Mouse (Mus musculus) right cerebral cortex, postnatal 10 days (tissue): ENCODE data around the gene Rbfox3.

ENCODE experiments used
- DNase-seq, 2 experiments: peaks; one replicate each; pipeline ENCODE4 v3.0.0; 2021; ENCODE audit warnings: low spot score in 2 of 2

Rbfox3 gene

DNA sequence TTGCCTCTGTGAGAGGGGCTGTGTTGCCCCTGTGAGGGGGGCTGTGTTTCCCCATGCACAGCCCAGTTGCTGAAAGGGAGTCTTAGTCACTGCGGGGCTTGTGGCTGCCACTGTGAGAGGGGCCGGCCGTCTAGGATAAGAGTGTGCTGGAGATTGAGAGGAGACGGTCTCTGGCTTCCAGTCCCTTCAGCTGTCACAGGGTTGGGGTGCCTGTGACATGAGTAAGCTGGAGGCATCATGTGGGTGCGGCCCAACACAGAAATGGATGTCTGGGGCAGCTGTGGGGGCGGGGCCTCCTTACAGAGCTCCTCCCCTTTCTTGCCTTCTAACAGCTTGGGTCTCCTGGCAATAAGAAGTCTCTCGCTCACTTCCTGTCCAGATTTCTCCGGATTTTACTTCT lies 182.0 kb downstream of the Rbfox3 start:
- no peak for DNase-seq

DNA sequence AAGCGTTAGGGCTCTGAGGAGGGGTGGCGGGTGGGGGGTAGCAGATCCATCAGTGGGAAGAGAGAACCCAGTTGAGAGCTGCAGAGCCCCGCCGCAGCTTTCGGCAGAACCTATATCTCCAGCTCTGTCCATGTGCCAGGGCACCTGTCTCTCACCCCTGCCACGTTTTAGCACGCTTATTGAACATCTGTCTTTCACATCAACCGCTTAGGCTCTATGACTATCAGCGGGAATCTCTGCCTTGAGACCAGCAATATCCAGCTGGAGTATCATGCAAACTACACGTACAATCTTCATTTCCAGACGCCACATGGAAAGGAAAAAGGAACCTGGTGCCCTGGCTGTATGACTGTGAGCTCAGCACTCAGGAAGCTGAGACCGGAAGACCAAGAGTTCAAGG lies 182.6 kb downstream of the Rbfox3 start:
- no peak for DNase-seq

DNA sequence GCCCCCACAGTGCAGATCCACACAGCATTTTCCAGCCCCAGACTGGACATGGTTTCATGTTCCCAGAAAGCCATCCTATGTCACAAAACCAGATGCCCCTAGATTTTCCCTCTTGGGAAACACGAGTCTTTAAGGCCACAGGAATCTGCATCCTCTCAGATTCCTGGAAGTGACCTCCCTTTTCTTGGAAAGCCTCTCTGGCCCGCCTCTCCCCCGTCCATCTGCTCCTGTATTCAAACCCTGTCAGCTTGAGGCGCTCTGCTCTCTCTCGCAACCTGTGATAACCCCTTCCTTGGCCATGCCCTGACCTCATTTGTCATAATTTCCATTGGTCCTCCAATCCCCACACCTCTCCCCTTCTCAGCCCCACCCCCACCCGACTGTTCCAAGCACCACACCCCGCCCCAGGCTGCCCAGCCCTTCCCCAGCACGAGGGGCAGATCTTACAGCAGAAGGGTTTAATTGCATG lies 183.3 kb downstream of the Rbfox3 start:
- DNase-seq: no peak

DNA sequence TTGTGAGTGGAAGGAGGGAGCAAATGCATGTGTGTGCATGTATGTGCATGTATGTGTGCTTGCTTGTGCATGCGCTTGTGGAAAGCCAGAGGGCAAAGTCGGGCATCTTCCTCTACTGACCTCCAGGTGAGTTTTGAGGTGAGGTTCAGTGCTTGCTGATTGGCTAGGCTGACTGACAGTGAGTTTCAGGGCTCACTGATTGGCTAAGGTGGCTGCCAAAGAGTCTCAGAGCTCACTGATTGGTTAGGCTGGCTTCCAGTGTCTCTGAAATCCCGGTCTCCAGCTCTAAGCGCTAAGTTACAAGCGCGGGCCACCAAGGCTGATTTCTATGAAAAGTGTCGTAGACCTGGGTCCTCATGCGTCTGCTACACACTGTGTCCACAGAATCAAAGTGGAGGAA lies 185.0 kb downstream of the Rbfox3 start:
- DNase-seq: no peak

DNA sequence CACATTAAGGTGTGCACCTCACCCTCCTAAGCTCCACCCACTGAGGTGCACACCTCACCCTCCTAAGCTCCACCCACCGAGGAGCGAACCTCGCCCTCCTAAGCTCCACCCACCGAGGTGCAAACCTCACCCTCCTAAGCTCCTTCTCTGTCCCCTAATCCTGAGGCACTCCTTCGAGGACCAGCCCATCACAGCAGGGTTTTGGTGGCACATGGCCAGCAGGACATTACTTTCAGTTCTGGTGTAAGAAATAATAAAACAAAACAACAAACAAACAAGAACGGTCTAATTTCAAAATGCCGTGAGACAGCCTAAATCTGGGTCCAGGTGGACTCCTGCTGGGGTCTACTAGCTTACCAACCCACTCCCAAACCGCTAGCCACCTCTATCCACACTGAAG lies 187.0 kb downstream of the Rbfox3 start:
- DNase-seq: no peak

DNA sequence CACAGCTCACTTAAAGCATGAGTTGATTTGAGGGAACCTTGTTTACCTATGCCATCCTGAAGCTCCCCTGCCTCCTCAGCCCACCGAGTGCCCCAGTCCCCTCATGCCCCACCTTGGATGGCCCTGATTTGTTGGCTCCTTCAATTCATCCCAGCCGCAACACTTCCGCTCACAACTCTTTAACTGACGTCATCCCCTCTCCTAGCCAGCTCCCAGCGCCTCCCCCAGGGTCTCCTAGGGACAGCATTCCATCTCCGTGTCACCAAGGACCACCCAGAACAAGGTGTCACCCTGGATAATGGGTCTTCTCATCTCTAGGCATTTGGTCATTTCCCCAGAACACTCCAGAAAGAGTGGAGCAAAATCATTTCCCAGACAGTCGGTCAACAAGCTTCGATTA lies 188.2 kb downstream of the Rbfox3 start:
- DNase-seq: no peak

DNA sequence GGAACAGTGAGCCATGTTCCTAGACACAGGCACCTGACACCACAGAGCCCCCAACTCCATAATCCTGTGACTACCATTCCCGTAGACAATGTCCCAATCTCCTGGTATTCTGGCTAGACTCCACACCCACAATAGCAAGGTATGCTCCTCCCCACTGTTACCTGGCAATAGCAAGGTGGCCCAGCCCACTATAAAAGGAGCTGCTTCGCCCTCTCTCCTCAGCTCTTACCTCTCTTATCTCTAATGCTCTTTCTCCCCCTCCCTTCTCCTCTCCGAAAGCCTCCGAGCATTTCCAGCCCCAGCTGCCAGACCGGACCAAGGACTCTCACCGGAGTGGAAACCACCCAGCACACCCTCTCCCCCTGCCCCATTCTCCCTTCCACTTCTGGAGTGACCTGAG lies 189.5 kb downstream of the Rbfox3 start:
- DNase-seq: no peak

DNA sequence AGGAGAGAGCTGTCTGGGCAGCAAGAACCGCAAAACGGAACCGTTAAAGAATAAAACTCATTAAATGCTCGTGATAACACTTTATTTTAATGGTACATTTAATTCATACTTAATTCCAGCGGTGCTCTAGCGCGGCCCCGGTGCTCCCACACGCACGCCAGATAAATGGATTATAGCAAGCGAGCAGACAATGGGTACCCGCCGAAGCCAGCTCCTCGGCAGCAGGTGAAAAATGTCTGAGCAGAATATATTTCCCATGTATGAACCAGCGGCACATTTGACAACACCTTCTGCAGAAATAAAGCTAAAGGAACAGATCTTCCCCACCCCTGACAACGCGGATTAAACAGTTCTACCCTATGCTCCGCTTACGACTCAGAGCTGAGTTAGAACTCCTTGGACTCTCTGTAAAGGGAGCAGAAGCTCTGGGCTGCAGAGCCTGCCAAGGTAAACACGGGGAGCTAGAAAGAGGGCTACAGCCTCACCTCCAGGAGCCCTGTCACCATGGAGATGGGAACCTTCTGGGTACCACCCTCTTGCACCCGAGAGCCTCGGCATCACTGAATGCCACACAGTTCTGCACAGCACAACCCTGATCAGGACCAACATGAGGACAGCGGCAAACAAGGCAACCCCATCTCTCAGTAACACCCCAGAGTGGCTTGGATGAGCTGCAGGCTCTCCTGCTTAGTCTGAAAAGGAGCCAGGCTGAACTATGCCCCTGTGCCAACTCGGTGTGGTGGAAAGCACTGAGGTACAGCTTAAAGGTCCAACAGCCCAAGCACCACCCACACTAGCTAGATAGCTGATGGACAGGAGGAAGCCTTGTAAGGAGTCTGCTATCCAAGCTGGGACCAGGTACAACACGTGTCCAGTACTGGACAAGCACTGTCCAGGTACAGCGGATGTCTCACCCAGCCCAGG lies 196.5 kb downstream of the Rbfox3 start:
- no peak for DNase-seq

DNA sequence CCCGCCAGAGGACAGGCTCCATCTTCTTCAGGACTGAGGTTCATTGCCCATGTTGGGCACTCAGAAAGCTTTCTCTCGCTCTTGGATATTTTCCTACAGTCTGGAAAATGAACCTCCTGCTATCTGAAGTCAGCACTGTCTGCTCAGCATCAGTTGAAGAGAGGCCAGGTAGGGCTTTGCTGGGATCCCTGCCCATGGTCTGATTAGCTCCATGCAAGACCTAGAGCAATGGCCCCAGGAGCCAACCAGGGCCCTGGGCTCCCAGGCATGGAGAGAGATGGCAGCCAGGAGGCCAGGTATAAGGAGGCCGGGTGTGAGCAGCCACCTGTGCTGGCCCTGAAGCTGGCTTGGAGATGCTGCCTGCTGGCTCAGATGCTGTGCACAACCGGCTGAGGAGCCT lies 198.6 kb downstream of the Rbfox3 start:
- no peak for DNase-seq

DNA sequence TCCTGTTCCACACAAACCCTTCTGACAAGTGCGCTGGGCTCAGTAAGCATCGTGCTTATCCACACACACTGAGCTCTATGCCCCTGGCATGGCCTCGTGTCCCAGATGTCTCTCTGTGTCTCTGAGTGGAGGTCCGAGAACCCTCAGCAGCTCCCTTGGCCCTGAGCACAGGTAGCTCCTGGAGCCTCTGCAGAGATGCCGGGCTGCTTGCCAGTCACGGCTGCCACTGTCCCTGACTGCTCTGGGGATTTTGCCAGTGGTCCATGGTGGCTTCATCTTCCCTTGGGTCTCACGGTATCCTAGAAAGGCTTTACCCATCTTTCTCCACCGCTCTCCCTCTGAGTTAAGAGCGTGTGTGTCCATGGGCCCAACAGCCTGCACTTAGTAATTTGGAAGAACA lies 199.3 kb downstream of the Rbfox3 start:
- DNase-seq: no peak

DNA sequence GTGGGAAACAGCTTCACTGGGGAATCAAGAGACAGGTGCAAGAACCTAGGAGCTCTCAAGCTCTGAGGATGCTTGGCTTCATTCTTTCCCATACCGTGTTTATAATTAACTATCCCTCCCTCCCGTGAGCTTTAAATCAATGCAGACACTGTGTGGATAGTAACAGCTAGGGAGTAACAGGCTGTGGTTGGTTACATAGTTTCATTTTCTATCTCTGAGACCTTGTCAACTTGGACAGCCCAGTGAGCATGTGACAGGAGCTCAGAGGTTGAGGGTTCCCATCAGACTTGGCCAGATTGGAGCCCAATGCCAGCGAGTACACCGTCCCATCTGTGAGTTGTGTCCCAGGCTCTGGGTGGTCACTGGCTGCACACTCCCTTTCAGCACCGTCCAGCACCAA lies 201.4 kb downstream of the Rbfox3 start:
- DNase-seq: no peak

DNA sequence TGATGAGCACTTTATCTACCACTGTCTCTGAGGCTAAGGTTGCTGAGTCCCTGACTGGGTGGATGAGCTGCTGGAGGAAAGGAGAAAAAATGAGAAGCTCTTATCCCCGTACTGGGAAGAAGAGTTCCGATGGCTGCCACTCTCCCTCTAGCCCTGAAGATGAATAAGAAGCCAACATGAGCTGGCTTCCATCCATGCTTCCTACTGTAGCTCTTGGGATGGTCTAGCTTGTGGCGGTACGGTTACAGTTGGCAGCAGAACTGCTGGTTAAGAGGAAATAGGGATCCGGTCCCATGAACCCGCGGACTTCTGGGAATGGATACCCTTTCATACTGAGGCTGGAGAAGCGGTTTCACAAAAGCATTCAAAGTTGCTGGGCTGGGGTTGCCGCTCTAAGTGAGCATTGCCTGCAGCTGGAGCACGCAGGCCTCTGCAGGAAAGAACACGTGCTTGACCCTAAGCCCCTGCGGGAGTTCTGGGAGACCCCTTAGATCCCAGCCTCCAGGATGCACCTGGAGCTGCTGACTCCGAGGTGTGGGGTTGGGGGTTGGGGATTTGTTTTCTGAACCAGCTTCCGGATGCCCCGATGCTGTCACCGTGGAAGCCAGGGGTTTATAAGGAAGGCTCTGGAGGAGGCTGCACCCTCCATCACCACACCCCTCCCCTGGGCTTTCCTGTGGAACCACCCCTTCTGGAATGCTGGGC lies 215.0 kb downstream of the Rbfox3 start:
- DNase-seq: no peak

DNA sequence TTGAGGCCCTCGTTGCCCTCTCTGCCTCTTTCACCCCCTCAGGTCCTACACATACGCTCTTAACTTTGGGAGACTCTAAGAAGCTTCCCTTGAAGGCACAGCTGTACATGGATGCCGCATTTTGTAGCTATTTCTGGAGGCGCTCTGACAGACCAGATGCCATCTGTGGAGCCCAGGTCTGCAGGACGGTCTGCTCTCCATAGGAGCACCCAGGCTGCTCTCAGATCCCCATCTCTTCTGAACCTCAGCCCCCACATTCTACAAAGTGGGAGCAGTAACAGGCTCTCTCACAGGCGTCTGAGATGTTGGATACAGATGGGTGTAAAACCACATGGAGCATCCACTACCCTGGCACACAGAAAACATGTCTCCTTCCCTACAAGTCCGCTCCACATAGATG lies 218.1 kb downstream of the Rbfox3 start:
- no peak for DNase-seq

DNA sequence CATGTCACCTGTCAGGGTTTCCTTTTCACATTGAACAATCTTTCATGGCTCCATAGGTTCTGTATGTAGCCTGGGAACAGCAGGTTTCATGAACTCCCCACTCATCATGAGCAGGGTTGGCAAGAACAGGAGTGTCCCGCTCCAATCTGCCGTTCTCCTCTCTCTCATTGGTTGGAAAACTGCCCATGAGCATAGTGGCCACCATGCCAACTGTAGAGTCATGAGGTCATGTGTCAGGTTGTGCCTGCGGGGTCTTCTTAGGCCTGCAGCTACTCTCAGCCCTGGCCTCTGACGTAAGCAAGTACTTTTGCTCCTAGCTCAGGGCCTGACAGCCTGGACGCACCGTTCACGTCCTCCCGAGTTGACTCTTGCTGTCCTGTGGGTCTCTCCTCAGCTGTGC lies 221.1 kb downstream of the Rbfox3 start:
- DNase-seq: no peak

DNA sequence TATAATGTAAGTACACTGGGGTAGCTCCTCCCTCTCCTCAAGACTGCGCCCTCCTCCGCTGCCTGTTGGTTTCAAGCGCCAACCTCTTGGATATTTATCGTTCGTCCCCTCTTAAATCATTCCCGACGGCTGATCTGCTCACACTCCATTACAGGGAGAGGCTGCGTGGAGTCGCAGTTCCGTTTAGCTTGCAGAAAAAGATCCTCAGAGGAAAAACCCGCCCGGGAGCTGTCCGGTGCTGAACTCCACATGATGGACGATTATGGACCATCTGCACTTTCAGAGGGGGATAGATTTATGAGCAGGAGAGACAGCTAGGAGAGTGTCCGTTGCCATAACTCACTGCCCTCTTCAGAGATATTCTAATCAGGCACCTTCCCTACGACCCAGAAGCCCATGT lies 226.0 kb downstream of the Rbfox3 start:
- no peak for DNase-seq

DNA sequence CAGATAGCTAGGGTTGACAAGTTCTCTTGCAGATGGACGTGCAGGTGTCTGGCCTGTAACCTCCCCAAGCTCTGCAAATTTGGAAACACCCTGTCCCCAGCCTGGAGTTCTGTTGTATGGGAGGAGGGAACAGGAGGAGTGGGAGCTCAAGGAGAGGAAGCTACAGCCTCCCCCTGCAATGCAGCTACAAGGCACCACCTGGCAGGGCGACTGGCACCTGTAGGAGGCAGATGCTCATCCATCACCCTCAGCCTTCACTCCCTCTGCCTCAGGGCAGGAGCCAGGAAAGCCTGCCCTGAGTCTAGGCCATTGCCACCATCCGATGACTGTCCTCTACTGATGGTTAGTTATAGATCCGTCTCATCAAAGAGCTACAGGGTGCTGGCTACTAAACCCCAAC lies 226.7 kb downstream of the Rbfox3 start:
- no peak for DNase-seq

DNA sequence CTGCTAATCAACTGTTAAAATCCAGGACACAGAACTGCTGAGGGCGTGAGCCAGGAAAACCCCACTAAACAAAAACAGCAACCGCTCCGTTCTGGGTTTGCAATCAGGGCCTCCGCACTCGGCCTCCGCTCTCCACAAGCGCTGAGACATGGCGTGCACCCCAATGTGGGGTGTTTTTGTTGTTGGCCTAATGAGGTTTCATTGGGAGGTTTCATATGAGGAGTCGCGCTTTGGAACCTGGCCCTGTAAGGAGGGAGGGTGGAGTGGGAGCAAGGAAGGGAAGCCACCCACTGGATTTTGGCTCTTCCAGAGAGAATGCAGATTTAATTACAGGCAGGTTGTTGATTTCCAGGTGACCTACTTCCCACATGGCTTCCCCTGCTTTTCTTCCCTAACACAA lies 230.7 kb downstream of the Rbfox3 start:
- no peak for DNase-seq

DNA sequence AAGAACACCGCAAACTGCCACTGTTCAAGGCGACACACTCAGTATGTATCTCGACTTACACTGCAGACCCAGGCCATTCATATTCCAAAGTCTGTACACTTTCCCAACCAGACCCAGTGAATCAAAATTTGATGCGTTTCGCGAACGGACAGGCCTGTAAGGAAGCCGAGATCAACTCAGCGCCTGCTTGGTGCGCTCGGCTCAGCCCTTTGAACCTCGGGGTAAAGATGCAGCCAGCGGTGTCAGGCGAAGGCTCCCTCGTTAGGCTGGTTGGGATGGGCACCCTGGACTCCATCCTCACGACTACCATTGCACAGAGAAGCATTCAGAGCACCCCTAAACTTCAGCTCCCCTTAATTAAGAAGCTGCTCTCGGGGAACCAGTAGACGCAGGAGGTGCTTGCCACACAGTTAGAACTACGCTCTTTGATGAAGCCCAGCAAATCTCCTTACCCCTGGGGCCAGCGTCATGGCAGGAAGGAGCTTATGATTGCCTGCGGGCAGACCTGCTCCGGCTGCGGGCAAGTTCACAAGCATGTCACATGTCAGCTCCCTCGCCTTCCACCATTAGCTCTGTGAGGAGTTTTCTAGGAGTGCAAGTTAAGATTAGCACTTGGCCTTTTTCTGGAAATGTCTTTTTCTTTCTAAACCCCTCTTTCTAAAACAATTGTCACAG lies 231.5 kb downstream of the Rbfox3 start:
- DNase-seq: no peak

DNA sequence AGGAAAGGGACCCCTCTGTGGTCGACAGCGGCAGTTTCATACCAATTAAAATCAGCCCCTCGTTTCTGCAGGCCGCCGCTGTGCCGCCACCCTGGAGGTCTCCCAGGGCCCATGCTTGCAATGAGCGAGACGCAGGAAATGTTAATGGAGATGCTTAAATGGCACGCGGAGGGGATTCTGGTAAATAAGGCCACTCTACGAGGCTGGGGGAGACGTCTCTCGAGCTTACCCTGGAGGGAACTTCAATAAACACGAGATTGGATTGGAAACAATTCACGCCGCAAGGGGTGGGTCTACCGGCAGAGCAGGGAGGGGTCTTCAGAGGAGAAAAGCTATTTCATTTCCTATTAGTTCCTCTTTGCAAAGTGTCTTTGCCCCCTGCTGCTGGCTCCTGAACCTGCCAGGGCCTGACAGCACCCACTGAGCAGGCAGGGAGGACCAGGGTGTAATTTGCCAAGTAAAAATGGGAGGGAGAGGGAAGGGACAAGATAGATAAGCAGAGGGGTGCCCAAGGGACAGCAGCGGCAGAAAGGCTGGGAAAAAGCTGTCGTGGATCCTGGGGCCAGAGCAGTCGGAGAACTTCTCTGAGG lies 232.8 kb downstream of the Rbfox3 start:
- no peak for DNase-seq

DNA sequence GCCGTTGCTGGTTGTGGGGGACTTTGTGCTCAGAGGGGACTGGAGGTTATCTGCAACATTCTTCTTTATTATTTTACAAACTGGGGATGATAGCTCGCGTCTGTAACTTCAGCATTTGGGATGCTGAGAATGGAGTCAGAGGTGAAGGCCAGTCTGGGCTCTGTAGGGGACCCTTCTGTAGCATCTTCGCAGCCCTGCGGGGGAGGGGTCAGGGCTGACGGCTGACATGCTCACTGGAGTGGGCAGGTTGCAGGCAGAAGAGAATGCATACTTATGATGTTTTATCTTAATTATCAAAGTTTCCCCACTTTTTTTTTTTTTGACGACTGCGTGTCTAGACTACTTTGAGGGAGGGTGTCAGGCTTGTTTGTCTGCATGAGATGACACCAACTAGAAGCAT lies 234.1 kb downstream of the Rbfox3 start:
- no peak for DNase-seq

DNA sequence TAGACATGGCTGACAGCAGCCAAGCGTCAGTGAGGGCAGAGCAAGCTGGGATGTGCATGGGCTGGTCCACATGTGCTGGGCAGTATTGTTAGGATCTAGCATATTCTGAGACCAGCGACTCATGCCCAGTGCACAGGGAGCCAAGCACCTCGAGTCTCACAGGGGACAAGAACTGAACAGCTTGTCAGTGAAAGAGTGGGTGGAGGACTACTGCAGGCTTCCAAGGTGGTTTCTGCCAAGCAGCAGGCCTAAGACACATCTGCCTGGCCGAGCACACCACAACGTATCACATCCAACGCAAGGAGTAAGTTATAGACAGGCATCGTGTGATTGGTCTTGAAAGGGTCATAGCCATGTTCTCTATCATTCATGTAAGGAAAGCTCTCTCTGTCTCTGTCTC lies 235.0 kb downstream of the Rbfox3 start:
- DNase-seq: no peak

DNA sequence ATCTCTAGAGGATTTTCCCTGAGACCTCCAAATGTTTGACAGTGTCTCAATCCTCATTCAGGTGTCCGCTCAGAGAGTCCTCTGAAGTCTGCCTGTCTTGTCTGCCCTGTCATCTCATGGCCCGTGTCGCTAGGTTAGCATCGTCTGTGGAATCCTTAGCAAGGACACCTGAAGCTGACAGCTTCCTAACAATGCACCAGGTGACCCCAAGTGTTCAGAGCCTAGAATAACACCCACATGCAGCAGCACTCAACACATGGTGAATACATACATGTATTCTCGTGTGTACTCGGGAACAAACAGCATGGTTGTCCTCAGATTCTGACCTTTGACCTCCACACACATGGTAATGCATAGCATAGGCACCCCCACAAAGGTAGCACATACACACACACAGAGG lies 239.4 kb downstream of the Rbfox3 start:
- DNase-seq: no peak
